Mouse (Mus musculus): ENCODE data around the gene Impdh2.

GRCm38 (mm10) chr9:108568511-108568921 is 8.4 kb downstream of the Impdh2 start:
- no peak for TF ChIP-seq TAL1 (IDR thresholded peaks at IDR 0.05; ENCODE audit: low read length)
- no peak for TF ChIP-seq GATA1 (IDR thresholded peaks at IDR 0.05; ENCODE audit: low read length)

Data from erythroblast, embryonic 14.5 days (primary cell).